Mouse (Mus musculus): ENCODE measurements at regions not wholly inside any gene's neighbourhood (a gene's known extent, or its start where the extent isn't known, plus 50 kb on each side); places are given as distances from the start of the nearest gene placed in this dataset.

DNA sequence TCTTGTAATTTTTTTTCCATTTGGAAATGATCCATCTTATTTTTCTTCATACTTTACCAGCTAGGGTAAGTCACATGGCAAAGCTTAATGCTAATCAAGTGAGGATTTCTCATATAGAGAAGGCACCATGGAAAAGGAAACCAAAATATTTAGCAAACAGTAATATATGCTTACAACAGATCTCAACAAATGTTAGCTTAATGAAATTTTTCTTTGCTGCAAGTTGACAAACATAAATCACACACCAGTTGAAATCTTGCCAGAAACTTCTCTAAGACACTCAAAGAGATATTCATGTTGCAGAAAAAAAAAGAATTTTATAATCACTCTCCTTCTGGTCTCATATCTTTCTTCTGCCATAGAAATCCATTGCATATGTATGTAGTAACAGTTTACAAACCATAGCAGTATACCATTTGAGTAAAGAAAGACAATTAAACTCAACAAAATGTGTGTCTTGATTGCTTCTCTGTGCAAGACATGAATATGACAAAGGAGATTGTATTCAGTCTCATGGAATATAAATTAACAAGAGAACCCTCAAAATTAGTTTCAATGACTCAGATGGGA lies 408.3 kb upstream of the Gm10306 start:
- H3K4me3 ChIP-seq (ENCODE audit: low read depth, low read length), result no peak overlapping the region

DNA sequence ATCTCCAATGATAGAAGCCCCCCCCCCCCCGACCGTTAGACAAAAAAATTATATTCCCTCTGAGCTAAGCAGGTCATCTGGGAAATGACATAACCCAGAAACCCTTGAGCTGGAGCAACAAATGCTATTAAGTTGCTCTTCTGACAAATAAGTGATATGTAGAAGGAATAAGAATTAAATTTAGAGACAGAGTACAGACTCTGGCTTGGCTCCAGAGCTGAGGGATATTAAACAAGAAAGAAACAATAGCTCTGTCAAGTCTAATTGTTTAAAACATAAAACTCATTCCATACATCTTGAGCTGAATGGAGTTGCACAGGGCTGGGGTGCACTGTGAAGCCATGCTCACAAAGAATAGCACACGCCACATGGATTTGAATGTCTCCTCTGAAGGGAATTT lies 407.3 kb upstream of the Gm10306 start:
- Histone ChIP-seq H3K9me3 (ENCODE audit: control insufficient read depth, low read length) (no peaks in the 10 kb centered on the region), H3K9ac (ENCODE audit: low read length) (no peak overlapping the region), H3K27ac (replicated peaks; ENCODE audit: low read depth, low read length) (no peak overlapping the region), H3K36me3 (ENCODE audit: control insufficient read depth, insufficient read depth, low read length) (no peaks in the 10 kb centered on the region), H3K27me3 (ENCODE audit: control insufficient read depth, insufficient read depth, low read length) (no peaks in the 10 kb centered on the region), H3K4me2 (ENCODE audit: low read depth, severe bottlenecking) (no peak overlapping the region), H3K4me3 (ENCODE audit: low read depth, low read length) (no peak overlapping the region), H3K4me1 (ENCODE audit: control insufficient read depth, insufficient read depth, low read length) (no peaks in the 10 kb centered on the region)
- 73% methylated on average over 3 of the region's 3 CpGs for WGBS
- DNase-seq (ENCODE audit: low spot score), result no peak
- peak; percentile 65; the same call in 1 of the 2 replicates for ATAC-seq (ENCODE audit: insufficient number of reproducible peaks, low FRiP score, low TSS enrichment, low read depth)

More for the DNA sequence above, 408.3 kb upstream of the Gm10306 start:
- no peak for ATAC-seq (ENCODE audit: insufficient number of reproducible peaks, low FRiP score, low TSS enrichment, low read depth)
- Histone ChIP-seq H3K27me3 (ENCODE audit: control insufficient read depth, insufficient read depth, low read length) (no peaks in the 10 kb centered on the region), H3K36me3 (ENCODE audit: control insufficient read depth, insufficient read depth, low read length) (no peaks in the 10 kb centered on the region), H3K27ac (replicated peaks; ENCODE audit: low read depth, low read length) (no peak overlapping the region), H3K9ac (ENCODE audit: low read length) (no peak overlapping the region), H3K9me3 (ENCODE audit: control insufficient read depth, low read length) (no peaks in the 10 kb centered on the region), H3K4me2 (ENCODE audit: low read depth, severe bottlenecking) (no peak overlapping the region), H3K4me1 (ENCODE audit: control insufficient read depth, insufficient read depth, low read length) (no peaks in the 10 kb centered on the region)
- DNase-seq (ENCODE audit: low spot score), result no peak

DNA sequence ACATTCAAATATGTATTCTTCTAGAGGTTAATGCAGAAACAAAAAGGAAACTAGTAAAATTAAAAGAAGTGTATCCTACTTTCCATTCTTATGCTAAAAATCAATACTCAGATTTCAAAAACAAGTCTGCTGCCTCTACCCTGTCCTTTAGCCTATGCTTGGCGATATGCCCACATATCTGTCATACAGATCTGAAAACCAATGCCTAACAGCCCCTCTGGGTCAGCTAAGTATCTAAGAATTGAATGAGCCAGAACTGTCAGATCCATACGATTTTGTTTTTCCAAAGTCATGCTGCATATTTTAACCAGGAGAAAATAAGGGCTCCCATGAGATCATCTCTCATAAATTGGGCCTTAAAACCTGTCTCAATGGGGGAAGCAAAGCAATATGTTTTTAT lies 395.7 kb upstream of the Gm10306 start:
- 82% methylated on average over 2 of the region's 2 CpGs for WGBS
- H3K4me2 ChIP-seq (ENCODE audit: low read depth, severe bottlenecking), result no peak overlapping the region
- ATAC-seq (ENCODE audit: insufficient number of reproducible peaks, low FRiP score, low TSS enrichment, low read depth) (no peak), DNase-seq (ENCODE audit: low spot score) (no peak)
- H3K36me3 ChIP-seq (ENCODE audit: control insufficient read depth, insufficient read depth, low read length), result no peaks in the 10 kb centered on the region
- H3K27me3 ChIP-seq (ENCODE audit: control insufficient read depth, insufficient read depth, low read length), result no peaks in the 10 kb centered on the region
- no peak overlapping the region for H3K9ac ChIP-seq (ENCODE audit: low read length)
- H3K4me3 ChIP-seq (ENCODE audit: low read depth, low read length), result no peak overlapping the region
- no peaks in the 10 kb centered on the region for H3K4me1 ChIP-seq (ENCODE audit: control insufficient read depth, insufficient read depth, low read length)
- no peak overlapping the region for H3K27ac ChIP-seq (replicated peaks; ENCODE audit: low read depth, low read length)
- H3K9me3 ChIP-seq (ENCODE audit: control insufficient read depth, low read length), result no peaks in the 10 kb centered on the region

DNA sequence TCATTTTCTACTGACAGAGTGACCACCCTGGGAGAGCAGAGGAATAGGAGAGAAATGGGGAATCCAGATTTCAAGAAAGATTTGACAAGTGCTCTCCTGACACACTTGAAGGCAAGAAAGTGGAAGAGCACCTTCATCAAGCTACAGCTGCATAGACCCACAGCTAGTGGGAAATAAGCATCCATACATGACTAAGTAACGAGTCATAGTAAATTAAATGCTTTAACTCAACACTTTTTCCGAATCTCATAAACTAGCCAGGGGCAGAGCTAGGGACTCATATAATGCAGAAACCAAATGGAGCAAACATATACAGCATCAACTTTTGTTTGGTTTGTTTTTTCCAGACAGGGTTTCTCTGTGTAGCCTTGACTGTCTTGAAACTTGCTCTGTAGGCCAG lies 383.2 kb upstream of the Gm10306 start:
- no peak for DNase-seq (ENCODE audit: low spot score)
- H3K27ac ChIP-seq (replicated peaks; ENCODE audit: low read depth, low read length), result no peak overlapping the region

DNA sequence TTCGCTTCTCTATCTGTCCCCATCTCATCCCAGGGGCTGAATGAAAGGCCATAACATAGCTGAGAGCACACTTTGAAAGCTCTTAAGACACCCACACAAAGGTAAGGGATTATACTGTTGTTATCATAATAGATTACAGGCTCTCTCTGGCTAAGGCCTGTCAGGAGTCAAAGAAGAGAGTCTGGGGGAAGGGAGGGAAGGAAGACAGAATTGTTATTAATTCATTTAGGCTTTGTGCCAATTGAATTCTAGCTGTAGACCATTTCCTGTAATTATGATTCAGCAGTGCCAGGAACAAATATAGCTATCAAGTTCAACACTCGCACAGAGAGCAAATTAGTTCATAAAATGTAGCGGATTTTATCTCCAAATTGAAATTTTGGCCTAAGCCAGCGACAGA lies 369.3 kb upstream of the Gm10306 start:
- no peaks in the 10 kb centered on the region for H3K4me1 ChIP-seq (ENCODE audit: control insufficient read depth, insufficient read depth, low read length)
- H3K36me3 ChIP-seq (ENCODE audit: control insufficient read depth, insufficient read depth, low read length), result no peaks in the 10 kb centered on the region
- H3K4me2 ChIP-seq (ENCODE audit: low read depth, severe bottlenecking), result no peak overlapping the region
- H3K27me3 ChIP-seq (ENCODE audit: control insufficient read depth, insufficient read depth, low read length), result no peaks in the 10 kb centered on the region
- DNase-seq (ENCODE audit: low spot score) (no peak), ATAC-seq (ENCODE audit: insufficient number of reproducible peaks, low FRiP score, low TSS enrichment, low read depth) (no peak)
- WGBS, result 86% methylated on average over 4 of the region's 4 CpGs
- no peak overlapping the region for H3K9ac ChIP-seq (ENCODE audit: low read length)
- no peaks in the 10 kb centered on the region for H3K9me3 ChIP-seq (ENCODE audit: control insufficient read depth, low read length)
- no peak overlapping the region for H3K27ac ChIP-seq (replicated peaks; ENCODE audit: low read depth, low read length)
- H3K4me3 ChIP-seq (ENCODE audit: low read depth, low read length), result no peak overlapping the region

More for the DNA sequence above, 383.2 kb upstream of the Gm10306 start:
- WGBS, result 78% methylated on average over 2 of the region's 2 CpGs
- Histone ChIP-seq H3K4me3 (ENCODE audit: low read depth, low read length) (no peak overlapping the region), H3K4me1 (ENCODE audit: control insufficient read depth, insufficient read depth, low read length) (no peaks in the 10 kb centered on the region), H3K9me3 (ENCODE audit: control insufficient read depth, low read length) (no peaks in the 10 kb centered on the region), H3K27me3 (ENCODE audit: control insufficient read depth, insufficient read depth, low read length) (no peaks in the 10 kb centered on the region), H3K9ac (ENCODE audit: low read length) (no peak overlapping the region), H3K36me3 (ENCODE audit: control insufficient read depth, insufficient read depth, low read length) (no peaks in the 10 kb centered on the region), H3K4me2 (ENCODE audit: low read depth, severe bottlenecking) (no peak overlapping the region)
- ATAC-seq (ENCODE audit: insufficient number of reproducible peaks, low FRiP score, low TSS enrichment, low read depth), result no peak

DNA sequence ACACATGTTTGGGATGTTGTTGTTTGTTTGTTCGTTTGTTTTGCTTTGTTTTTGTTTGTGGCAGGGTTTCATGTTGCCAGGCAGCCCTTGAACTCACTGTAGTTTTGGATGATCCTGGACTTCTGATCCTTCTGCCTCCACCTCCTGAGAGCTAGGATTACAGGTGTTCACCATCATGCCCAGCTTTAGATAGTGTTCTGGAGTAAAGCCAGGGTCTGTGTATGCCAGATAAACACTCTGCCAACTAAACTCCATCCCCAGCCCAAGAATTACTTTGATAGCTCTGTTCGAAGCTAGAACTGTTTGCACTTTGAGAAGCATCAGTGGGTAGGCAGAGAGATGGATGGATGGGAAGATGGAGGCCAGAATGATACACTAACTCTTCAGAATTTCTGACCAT lies 368.0 kb upstream of the Gm10306 start:
- Histone ChIP-seq H3K9ac (ENCODE audit: low read length) (no peak overlapping the region), H3K4me1 (ENCODE audit: control insufficient read depth, insufficient read depth, low read length) (no peaks in the 10 kb centered on the region), H3K27me3 (ENCODE audit: control insufficient read depth, insufficient read depth, low read length) (no peaks in the 10 kb centered on the region), H3K27ac (replicated peaks; ENCODE audit: low read depth, low read length) (no peak overlapping the region), H3K4me3 (ENCODE audit: low read depth, low read length) (no peak overlapping the region), H3K36me3 (ENCODE audit: control insufficient read depth, insufficient read depth, low read length) (no peaks in the 10 kb centered on the region), H3K4me2 (ENCODE audit: low read depth, severe bottlenecking) (no peak overlapping the region), H3K9me3 (ENCODE audit: control insufficient read depth, low read length) (no peaks in the 10 kb centered on the region)
- ATAC-seq (ENCODE audit: insufficient number of reproducible peaks, low FRiP score, low TSS enrichment, low read depth) (no peak), DNase-seq (ENCODE audit: low spot score) (no peak)
- WGBS, result 77% methylated on average over 2 of the region's 2 CpGs

DNA sequence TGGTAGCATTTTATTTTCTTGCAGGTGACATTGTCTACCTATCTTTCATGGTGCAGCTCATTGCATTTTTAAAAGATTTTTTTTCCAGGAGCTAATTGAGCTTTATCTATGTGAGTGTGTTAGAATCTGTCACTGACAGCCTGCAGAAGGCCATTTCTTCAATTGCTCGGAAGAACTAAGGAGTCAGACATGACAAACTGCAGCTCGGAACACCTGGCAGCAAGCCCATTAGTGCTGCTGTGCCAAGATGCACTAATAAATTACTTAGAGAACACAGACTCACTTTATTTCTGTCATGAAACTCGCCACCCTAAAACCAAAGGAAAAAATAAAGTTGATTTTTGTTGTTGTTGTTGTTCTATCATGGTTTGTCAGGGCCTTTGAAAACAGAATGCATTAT lies 367.5 kb upstream of the Gm10306 start:
- no peak for ATAC-seq (ENCODE audit: insufficient number of reproducible peaks, low FRiP score, low TSS enrichment, low read depth)
- Histone ChIP-seq H3K27ac (replicated peaks; ENCODE audit: low read depth, low read length) (no peak overlapping the region), H3K9ac (ENCODE audit: low read length) (no peak overlapping the region), H3K4me3 (ENCODE audit: low read depth, low read length) (no peak overlapping the region), H3K4me2 (ENCODE audit: low read depth, severe bottlenecking) (no peak overlapping the region), H3K9me3 (ENCODE audit: control insufficient read depth, low read length) (no peaks in the 10 kb centered on the region), H3K4me1 (ENCODE audit: control insufficient read depth, insufficient read depth, low read length) (no peaks in the 10 kb centered on the region), H3K36me3 (ENCODE audit: control insufficient read depth, insufficient read depth, low read length) (no peaks in the 10 kb centered on the region), H3K27me3 (ENCODE audit: control insufficient read depth, insufficient read depth, low read length) (no peaks in the 10 kb centered on the region)
- DNase-seq (ENCODE audit: low spot score), result no peak
- WGBS, result 28% methylated on average over 3 of the region's 3 CpGs

DNA sequence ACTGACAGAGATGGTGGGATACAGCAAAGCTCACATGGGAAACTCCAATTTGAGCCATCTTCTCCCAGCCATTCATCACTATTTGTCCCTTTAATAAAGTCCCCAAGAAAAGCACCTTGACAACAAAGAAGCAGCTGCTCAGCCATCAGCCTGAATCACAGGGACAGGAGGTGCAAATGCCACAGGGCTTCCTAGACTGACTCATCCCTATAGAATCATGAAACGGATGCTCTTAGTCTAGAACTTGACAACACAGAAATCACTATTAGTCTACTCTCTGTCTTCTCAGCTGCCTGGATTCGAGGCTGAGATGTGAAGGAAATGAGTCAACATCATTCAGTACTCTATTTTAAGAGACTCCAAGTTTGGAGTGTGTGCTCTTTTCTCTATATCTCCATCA lies 365.4 kb upstream of the Gm10306 start:
- ATAC-seq (ENCODE audit: insufficient number of reproducible peaks, low FRiP score, low TSS enrichment, low read depth) (no peak), DNase-seq (ENCODE audit: low spot score) (no peak)
- 76% methylated on average over 2 of the region's 2 CpGs for WGBS
- no peak overlapping the region for H3K4me2 ChIP-seq (ENCODE audit: low read depth, severe bottlenecking)
- H3K36me3 ChIP-seq (ENCODE audit: control insufficient read depth, insufficient read depth, low read length), result no peaks in the 10 kb centered on the region
- no peaks in the 10 kb centered on the region for H3K9me3 ChIP-seq (ENCODE audit: control insufficient read depth, low read length)
- no peak overlapping the region for H3K9ac ChIP-seq (ENCODE audit: low read length)
- no peaks in the 10 kb centered on the region for H3K27me3 ChIP-seq (ENCODE audit: control insufficient read depth, insufficient read depth, low read length)
- H3K4me3 ChIP-seq (ENCODE audit: low read depth, low read length), result no peak overlapping the region
- H3K27ac ChIP-seq (replicated peaks; ENCODE audit: low read depth, low read length), result no peak overlapping the region
- H3K4me1 ChIP-seq (ENCODE audit: control insufficient read depth, insufficient read depth, low read length), result no peaks in the 10 kb centered on the region

DNA sequence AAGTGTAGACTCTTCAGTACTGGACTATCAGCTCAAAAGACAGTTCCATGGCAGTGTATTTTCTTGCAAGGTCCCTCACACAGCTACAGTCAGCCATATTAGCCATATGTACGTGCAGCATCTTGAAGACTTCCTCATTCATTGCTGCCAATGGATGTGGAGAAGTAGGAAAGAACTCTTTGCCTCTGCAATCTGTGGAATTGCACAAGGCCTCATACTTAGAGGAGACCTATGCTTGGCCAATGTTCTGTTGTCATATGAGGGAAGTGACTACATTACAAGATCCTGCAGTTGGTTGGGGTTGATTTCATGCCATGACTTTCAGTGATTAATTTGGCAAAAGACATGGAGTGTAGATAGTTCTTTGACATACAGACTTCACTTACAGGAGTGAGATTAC lies 340.1 kb upstream of the Gm10306 start:
- H3K4me3 ChIP-seq (ENCODE audit: low read depth, low read length), result no peak overlapping the region
- ATAC-seq (ENCODE audit: insufficient number of reproducible peaks, low FRiP score, low TSS enrichment, low read depth) (no peak), DNase-seq (ENCODE audit: low spot score) (no peak)
- no peaks in the 10 kb centered on the region for H3K9me3 ChIP-seq (ENCODE audit: control insufficient read depth, low read length)
- H3K4me1 ChIP-seq (ENCODE audit: control insufficient read depth, insufficient read depth, low read length), result no peaks in the 10 kb centered on the region
- no peak overlapping the region for H3K27ac ChIP-seq (replicated peaks; ENCODE audit: low read depth, low read length)
- WGBS, result 82% methylated on average over 1 of the region's 1 CpGs
- H3K36me3 ChIP-seq (ENCODE audit: control insufficient read depth, insufficient read depth, low read length), result no peaks in the 10 kb centered on the region
- H3K9ac ChIP-seq (ENCODE audit: low read length), result no peak overlapping the region
- no peaks in the 10 kb centered on the region for H3K27me3 ChIP-seq (ENCODE audit: control insufficient read depth, insufficient read depth, low read length)
- no peak overlapping the region for H3K4me2 ChIP-seq (ENCODE audit: low read depth, severe bottlenecking)

All from limb, embryonic 11.5 days (tissue).